Mouse (Mus musculus) spleen, embryonic (tissue): Measurements from ENCODE around the gene Hdhd3.
"Not testable (repeated sequence)": the region's sequence is repeated elsewhere in the genome, so short reads cannot be mapped to it uniquely, and the experiment has no call there.

Experiments used
- CTCF ChIA-PET: fragments of 350-600 bp; sonication (Branson Sonifier 250); formaldehyde crosslinking; loops from one replicate; lab custom pipeline; 2022; lab: Charles Lee

Gene Hdhd3

DNA sequence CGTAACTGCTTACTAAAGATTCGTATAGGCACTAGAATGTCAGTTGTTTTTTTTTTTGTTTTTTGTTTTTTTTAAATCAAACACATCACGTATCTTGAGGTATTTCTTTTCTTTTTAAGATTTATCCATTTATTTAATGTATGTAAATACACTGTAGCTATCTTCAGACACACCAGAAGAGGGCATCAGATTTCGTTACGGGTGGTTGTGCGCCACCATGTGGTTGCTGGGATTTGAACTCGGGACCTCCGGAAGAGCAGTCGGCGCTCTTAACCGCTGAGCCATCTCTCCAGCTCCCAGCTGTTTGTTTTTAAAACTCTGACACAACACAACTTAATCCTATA is 23.7 kb downstream of the Hdhd3 start:
- CTCF ChIA-PET = not testable (repeated sequence)

DNA sequence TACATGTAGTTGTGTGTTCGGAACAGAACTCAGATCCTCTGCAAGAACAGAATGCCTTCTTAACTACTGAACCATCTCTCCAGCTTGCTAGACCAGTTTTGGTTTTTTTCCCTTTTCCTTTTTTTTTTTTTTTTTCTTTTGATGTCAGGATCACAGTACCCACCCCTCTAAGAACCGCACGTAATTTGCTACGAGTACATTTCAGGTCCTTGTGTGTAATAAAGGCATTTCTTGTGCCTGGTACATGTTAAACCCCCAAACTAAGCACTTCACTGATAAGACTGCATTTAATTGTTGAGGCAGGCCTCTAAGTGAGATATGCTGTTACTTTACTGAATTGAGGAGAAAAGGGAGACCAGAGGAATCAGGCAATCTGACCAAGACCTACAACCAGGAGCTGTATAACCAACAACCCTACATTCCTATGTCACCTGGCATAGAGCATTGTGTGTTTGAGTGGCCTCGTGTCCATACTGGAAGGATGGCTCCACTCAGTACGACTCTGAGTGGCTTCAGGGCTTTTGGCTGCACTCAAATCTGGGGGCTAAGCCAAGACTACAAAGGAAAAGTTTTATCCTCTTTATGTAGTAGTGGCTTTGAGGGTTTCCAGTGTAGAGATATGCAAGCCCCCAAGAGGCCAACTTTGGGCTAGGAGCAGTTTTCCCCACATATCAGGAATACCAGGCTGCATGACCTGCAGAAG is 25.6 kb downstream of the Hdhd3 start:
- CTCF ChIA-PET = interaction anchor here (0.7 kb wide), 1 partner anchor 261 kb away, joined by 6 read pairs; no protein-coding TSS in a partner anchor

DNA sequence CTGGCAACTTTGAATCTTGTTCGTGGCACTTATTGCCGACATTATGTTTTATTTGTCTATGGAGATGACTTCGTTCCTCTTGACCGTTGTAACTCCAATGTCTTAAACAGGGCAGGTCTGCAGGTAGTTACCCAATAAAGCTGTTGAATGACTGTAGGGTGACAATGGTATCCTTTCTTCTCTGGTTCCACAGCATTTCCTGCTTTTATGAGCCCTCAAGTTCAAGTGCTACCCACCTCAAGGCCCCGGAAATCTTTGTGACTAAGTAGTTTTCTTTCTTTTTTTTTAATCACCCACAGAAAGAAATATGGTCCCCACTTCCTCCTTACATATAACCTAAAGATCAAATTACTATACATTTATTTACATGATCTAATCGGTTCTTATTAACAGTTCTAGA is 27.5 kb downstream of the Hdhd3 start:
- CTCF ChIA-PET = interaction anchor here (0.6 kb wide), 1 partner anchor 11 kb away, joined by 5 read pairs; no protein-coding TSS in a partner anchor

DNA sequence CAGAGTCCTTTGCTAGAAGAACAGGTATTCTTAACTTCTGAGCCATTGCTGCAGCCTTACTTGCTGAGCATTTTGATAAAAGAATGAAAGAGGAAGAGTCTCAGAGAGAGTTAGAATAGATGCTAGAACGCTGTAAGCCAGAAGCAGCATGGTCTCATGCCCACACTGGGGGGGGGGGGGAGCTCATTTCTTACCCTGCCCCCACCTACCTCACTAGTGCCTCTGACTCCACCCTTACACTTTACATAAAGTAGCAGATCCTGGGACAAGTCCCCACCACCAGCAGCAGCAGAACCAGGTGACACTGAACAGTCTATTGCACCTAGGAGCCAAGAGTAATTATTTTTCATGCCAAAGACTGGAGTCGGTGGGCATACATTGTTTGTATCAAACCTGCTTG is 28.1 kb downstream of the Hdhd3 start:
- CTCF ChIA-PET = interaction anchor here (0.6 kb wide), 1 partner anchor 11 kb away, joined by 5 read pairs; no protein-coding TSS in a partner anchor

DNA sequence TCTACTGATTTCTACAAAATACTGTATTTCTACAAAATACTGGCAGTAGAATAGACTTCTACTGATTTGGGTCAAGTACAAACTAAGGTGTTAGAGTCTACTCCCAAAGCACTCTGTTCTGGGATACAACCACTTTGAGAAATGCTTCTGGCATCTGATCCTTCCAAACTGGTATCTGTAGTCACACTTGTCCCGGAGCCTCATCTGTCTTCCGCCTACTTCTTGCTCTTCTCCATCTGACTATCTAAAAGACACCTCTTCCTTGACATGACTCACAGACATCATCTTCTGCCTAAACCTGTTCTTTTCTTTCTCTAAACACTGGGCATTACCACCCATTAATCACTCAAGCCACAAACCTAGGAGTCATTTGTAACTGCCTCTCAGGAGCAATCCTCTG is 31.2 kb downstream of the Hdhd3 start:
- CTCF ChIA-PET = interaction anchor here (1.5 kb wide), 1 partner anchor 9 kb away, joined by 3 read pairs; no protein-coding TSS in a partner anchor

DNA sequence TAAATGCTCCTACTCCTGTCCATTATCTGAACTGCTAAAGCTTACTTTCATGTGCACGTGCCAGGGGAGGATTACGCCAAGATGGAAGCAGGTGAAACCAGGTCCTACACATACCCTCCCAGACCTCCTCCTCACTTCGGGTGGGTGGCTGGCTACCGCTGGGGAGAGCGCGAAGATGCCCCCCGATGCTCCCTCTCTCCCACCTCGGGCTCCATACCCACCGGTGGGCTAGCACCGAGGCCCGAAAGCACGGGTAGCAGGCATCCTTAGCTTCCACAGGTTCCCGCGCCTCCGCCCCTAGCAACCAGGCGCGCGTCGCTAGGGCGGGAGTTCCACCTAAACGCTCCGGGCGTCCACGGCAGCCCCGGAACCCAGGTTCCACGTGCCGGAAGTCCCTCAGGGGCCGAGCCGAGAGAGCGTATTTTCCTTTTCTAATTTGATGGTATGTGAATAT is 32.6 kb downstream of the Hdhd3 start, which contains the start of gene Wdr31:
Gene Wdr31 (minus strand): TSS at position 299 of the 454 bp plus-strand sequence.
- CTCF ChIA-PET = no interaction called here

DNA sequence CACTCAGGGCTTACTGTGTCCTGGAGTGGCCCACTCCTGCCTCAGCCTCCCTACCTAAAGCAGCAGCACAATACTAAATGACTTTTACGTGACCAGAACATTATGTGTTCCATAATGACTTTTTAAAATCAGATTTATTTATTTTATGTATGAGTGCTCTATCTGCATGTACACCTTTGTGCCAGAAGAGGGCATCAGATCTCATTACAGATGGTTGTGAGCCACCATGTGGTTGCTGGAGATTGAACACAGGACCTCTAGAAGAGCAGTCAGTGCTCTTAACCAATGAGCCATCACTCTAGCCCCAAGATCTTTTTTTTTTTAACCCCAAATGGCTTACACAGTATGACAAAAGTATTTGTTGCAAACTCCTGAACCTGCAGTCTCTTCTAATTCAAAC is 35.1 kb downstream of the Hdhd3 start:
- CTCF ChIA-PET = no interaction called here

DNA sequence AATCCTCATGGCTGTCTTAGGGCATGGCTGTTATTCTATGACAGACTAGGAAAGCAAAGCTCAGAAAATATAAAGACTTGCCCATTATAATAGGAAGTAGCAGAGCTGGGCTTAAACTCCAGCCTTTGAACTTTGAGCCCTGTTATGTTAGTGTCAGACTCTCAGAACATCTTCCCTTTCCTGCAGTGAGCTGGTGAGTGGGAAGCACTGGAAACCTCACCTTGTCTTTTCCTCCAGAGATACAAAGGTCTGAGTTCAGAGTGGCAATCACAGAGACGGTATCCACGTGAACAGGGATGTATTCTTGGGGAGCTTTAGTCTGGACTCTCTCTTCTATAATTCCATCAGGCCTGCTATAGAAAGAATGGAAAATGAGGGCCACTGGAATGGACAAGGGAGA is 40.1 kb downstream of the Hdhd3 start:
- CTCF ChIA-PET = interaction anchor here (1.3 kb wide), 1 partner anchor 9 kb away, joined by 3 read pairs; no protein-coding TSS in a partner anchor

DNA sequence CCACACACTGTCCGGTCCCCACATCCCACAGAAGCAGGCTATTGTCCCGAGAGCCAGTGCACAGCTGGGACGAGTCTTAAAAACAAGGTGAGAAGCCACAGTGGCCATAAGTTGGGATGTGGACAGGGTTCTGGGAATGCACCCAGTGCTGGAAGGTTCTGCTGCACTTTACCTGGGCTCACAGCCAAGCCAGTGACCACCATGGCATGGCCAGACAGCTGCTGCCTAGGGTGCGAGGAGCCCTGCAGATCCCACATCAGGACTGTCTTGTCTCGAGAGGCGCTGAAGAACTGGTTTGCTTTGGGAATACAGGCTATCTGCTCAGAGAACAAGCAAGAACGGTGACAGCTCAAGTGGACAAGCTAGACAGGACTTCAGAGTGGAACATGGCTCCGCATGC is 42.9 kb downstream of the Hdhd3 start:
- CTCF ChIA-PET = no interaction called here

DNA sequence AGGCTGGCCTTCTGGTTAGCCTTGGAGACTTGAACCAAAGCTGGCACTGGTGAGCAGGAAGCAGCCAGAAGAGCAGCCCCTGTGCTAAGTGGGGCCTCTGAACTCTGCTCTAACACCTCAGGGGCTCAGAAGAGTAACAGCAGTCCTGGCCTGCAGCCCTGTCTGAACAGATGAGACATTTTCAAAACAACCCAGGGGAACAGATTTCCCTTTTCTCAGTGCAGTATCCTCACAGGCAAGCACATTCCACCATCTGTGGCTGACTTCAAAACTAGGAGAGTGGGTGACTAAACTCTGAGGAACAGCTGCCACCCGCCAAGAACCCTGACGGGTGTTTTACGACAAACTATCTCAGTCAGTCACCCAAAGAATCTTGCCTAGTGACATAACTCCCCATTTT is 44.2 kb downstream of the Hdhd3 start:
- CTCF ChIA-PET = no interaction called here

DNA sequence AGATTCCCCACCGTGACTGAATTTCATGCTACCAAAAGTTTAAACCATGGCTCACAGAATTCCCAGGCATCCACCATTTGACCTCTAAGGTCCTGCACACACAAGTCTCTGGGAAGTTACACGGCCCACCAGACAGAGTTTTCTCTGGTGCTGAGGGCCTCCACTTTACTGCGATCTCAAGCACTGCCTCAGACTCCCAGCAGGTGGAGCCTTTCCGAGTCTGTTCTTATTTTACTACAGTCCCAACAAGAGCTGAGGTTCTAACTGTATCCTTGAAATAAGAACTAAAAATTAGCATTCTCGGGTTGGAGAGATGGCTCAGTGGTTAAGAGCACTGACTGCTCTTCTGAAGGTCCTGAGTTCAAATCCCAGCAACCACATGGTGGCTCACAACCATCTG is 48.3 kb downstream of the Hdhd3 start:
- CTCF ChIA-PET = no interaction called here
